Mouse (Mus musculus) A20 (cell line): ENCODE data around the gene Pde8b.
"Not testable (repeated sequence)": the region's sequence is repeated elsewhere in the genome, so short reads cannot be mapped to it uniquely, and the experiment has no call there.

Source experiments
- DNase-seq: peaks from one replicate; pipeline ENCODE4 v3.0.0-alpha.2; 2011; ENCODE audit warnings: low read depth, low spot score

Gene Pde8b

GRCm38 (mm10) chr13:95221882-95222568 is 28.1 kb downstream of the Pde8b start:
- DNase-seq = no peak

GRCm38 (mm10) chr13:95215661-95216170 is 34.4 kb downstream of the Pde8b start:
- DNase-seq = not testable (repeated sequence)

GRCm38 (mm10) chr13:95212320-95212719 is 37.8 kb downstream of the Pde8b start:
- DNase-seq = no peak

GRCm38 (mm10) chr13:95207301-95207700 is 42.8 kb downstream of the Pde8b start:
- DNase-seq = not testable (repeated sequence)

GRCm38 (mm10) chr13:95202151-95202758 is 47.9 kb downstream of the Pde8b start:
- no peak for DNase-seq

- no peak for DNase-seq
Observed at GRCm38 (mm10) chr13:95200817-95201216, 49.3 kb downstream of the Pde8b start.

- no peak for DNase-seq
Observed at GRCm38 (mm10) chr13:95200036-95200435, 50.1 kb downstream of the Pde8b start.

GRCm38 (mm10) chr13:95196106-95196705 is 53.9 kb downstream of the Pde8b start:
- DNase-seq = no peak

GRCm38 (mm10) chr13:95191951-95192350 is 58.2 kb downstream of the Pde8b start:
- DNase-seq = no peak

- DNase-seq = no peak
Observed at GRCm38 (mm10) chr13:95189111-95189510, 61.0 kb downstream of the Pde8b start.

GRCm38 (mm10) chr13:95187153-95187665 is 62.9 kb downstream of the Pde8b start:
- DNase-seq = no peak

GRCm38 (mm10) chr13:95186741-95187035 is 63.4 kb downstream of the Pde8b start:
- DNase-seq = no peak

GRCm38 (mm10) chr13:95185891-95186740 is 64.0 kb downstream of the Pde8b start:
- DNase-seq = no peak

GRCm38 (mm10) chr13:95183686-95184085 is 66.5 kb downstream of the Pde8b start:
- DNase-seq = no peak

- no peak for DNase-seq
Observed at GRCm38 (mm10) chr13:95180208-95180607, 69.9 kb downstream of the Pde8b start.

- DNase-seq = no peak
Observed at GRCm38 (mm10) chr13:95177326-95177725, 72.8 kb downstream of the Pde8b start.

- peak; percentile 12 for DNase-seq
Observed at GRCm38 (mm10) chr13:95176399-95176798, 73.7 kb downstream of the Pde8b start.

- no peak for DNase-seq
Observed at GRCm38 (mm10) chr13:95174253-95174652, 75.9 kb downstream of the Pde8b start.

GRCm38 (mm10) chr13:95172346-95172745 is 77.8 kb downstream of the Pde8b start:
- no peak for DNase-seq

GRCm38 (mm10) chr13:95160211-95160610 is 89.9 kb downstream of the Pde8b start:
- no peak for DNase-seq

- no peak for DNase-seq
Observed at GRCm38 (mm10) chr13:95158986-95159385, 91.2 kb downstream of the Pde8b start.

- DNase-seq = no peak
Observed at GRCm38 (mm10) chr13:95144746-95145145, 105.4 kb downstream of the Pde8b start.
